Mouse (Mus musculus) heart, adult 2 months (tissue): ENCODE measurements around the gene Btbd2. TPM values are rescaled to one million over a fixed set of nuclear protein-coding genes. Genes with fewer than 3 reads are reported as not detected.

Source experiments
- DNase-seq, 2 experiments: peaks; one replicate each; pipeline ENCODE4 v3.0.0; 2021
- H3K27ac ChIP-seq: fragments of 200-600 bp; 2 replicates; pipeline ENCODE4 v1.8.1; 2022
- H3K27me3 ChIP-seq: fragments of 200-500 bp; 2 replicates; pipeline ENCODE4 v1.6.1; 2012; ENCODE audit warnings: mild to moderate bottlenecking, low read length, inconsistent platforms, mixed read lengths; ENCODE audit not compliant: control insufficient read depth, insufficient read depth
- H3K36me3 ChIP-seq: fragments of 200-500 bp; 2 replicates; pipeline ENCODE4 v1.6.1; 2012; ENCODE audit warnings: low read length, inconsistent platforms; ENCODE audit not compliant: control insufficient read depth, insufficient read depth
- H3K4me1 ChIP-seq: fragments of 200-500 bp; 2 replicates; pipeline ENCODE4 v1.6.1; 2011; ENCODE audit warnings: low read length; ENCODE audit not compliant: control insufficient read depth, insufficient read depth
- H3K4me3 ChIP-seq: fragments of 200-600 bp; 2 replicates; pipeline ENCODE4 v1.8.1; 2022
- H3K79me2 ChIP-seq: fragments of 200-500 bp; replicated peaks from 2 replicates; pipeline ENCODE4 v1.6.1; 2012; ENCODE audit warnings: mild to moderate bottlenecking, inconsistent platforms, low read length, moderate library complexity, mixed read lengths; ENCODE audit not compliant: control insufficient read depth, insufficient read depth
- H3K9ac ChIP-seq: fragments of 200-500 bp; 2 replicates; pipeline ENCODE4 v1.6.1; 2012; ENCODE audit warnings: low read depth, mild to moderate bottlenecking, control low read depth, inconsistent platforms, low read length, mixed read lengths
- CTCF ChIP-seq: fragments of 200-600 bp; IDR thresholded peaks from 2 replicates; pipeline ENCODE4 v1.8.1; 2022; ENCODE audit warnings: antibody characterized with exemption, mild to moderate bottlenecking, moderate library complexity
- EP300 ChIP-seq: fragments of 200-500 bp; IDR thresholded peaks from 2 replicates; pipeline ENCODE4 v1.6.1; 2011; ENCODE audit warnings: low read depth, low read length, control low read depth; ENCODE audit not compliant: insufficient read depth
- POLR2A ChIP-seq: fragments of 200-500 bp; IDR thresholded peaks from 2 replicates; pipeline ENCODE4 v1.6.1; 2011; ENCODE audit warnings: mild to moderate bottlenecking, low read depth, low read length, control low read depth; ENCODE audit not compliant: insufficient read depth
- WGBS: fragments of 180-500 bp; shearing (Covaris S2); methylation state at CpG from one replicate; pipeline ENCODE4 v1.1.7; 2018; 5-methylcytosine and 5-hydroxymethylcytosine counted together
- intact Hi-C: fragments of 180-260 bp; cut with DNase I; formaldehyde crosslinking; loops from one replicate; pipeline ENCODE4 v1.15.1; 2025
- polyA plus RNA-seq: library from polyadenylated mRNA; depleted of rRNA; stranded (reverse); fragments of >200 nt; gene quantifications from 2 replicates; pipeline ENCODE4 v1.2.3, GENCODE M21; 2012
- total RNA-seq, 2 experiments: library from RNA; stranded (reverse); gene quantifications; 2 replicates each; pipeline ENCODE4 v1.2.3; 2021

The Btbd2 gene
- total and polyA plus RNA-seq, 3 experiments = 43.7 to 60.1 (median 44.2) TPM

DNA sequence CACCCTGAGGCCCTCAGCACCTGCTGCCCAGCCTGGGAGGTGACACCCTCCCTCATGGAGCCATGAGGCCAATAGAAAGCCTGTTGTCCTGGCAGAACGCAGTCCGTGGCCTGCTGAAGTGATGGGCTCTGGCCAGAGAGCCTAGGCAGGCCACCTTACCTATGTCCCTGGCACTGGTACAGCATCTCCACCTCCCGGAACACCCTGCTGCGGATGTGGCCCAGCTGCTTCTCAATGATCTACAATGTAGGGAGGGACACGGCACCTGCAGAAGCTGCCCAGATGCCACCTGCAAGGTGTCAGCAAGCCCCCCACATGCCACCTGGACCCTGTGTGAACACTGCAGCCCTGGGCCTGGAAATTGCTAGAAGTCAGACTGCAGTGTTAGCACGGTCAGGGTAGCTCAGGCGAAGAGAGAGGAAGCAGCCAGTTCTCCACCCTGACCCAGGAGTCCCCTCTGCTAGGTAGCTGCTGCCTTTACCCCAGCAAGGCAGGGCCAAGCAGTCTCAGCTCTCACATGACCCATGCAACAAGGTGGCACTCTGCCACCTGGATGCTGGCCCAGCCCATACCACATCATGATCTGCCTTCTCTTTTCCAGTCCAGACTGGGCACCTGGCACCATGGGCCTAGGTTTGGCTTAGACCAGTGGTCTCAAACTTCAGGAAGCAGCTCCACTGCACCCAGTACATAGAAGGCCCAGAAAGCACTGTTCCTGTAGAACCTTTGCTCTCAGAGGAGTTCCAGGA is 13.0 kb upstream of the Btbd2 start:
- Histone ChIP-seq H3K4me3 (no peak overlapping the region), H3K27me3 (no peaks in the 10 kb centered on the region), H3K36me3 (peaks cover 33% of the 10 kb centered on the region), H3K4me1 (peaks cover 49% of the 10 kb centered on the region), H3K27ac (peak overlapping the region; percentile 97), H3K9ac (peak overlapping the region; percentile 36), H3K79me2 (peaks cover 6% of the 10 kb centered on the region)
- intact Hi-C loops = no loop called here
- TF ChIP-seq EP300 = peak; percentile 57; the same call in 1 of the 2 replicates
- no peak for TF ChIP-seq CTCF
- TF ChIP-seq POLR2A = 0 out of 2 replicates have a peak, but pooled peaks have one; percentile 17
- DNase-seq = peak; percentile 79 to 87
- 67% methylated on average over 7 of the region's 7 CpGs for WGBS

DNA sequence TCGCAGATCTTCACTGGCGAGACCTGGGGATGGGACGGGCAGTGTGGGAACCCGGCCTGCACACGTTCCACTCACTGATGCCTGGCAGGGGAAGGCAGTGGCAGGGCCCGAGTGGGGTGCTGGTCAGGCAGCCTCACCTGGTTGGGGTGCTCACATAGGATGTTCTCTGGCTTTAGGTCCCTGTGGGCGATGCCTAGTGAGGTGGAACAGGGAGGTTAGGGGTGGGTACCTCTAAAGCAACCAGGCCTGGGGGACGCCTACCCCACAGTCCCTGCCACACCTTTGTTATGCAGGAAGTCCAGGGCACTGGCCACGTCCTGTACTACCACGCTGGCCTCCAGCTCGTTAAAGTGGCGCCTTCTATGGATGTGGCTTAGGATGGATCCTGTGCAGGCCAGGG is 12.1 kb upstream of the Btbd2 start:
- H3K4me1 ChIP-seq = peaks cover 51% of the 10 kb centered on the region
- DNase-seq = peak in 1 of 2 experiments; percentile 33
- no peaks in the 10 kb centered on the region for H3K27me3 ChIP-seq
- peak overlapping the region; percentile 97 for H3K27ac ChIP-seq
- TF ChIP-seq POLR2A (0 out of 2 replicates have a peak, but pooled peaks have one; percentile 18), CTCF (no peak), EP300 (no peak)
- no peak overlapping the region for H3K9ac ChIP-seq
- intact Hi-C loops = no loop called here
- H3K36me3 ChIP-seq = peaks cover 33% of the 10 kb centered on the region
- no peak overlapping the region for H3K4me3 ChIP-seq
- WGBS = 74% methylated on average over 12 of the region's 12 CpGs
- H3K79me2 ChIP-seq = peaks cover 6% of the 10 kb centered on the region

GRCm38 (mm10) chr10:80668614-80669013 is 11.7 kb upstream of the Btbd2 start:
- H3K27ac ChIP-seq = peak overlapping the region; percentile 97
- H3K36me3 ChIP-seq = peaks cover 33% of the 10 kb centered on the region
- DNase-seq = peak; percentile 61 to 71
- H3K9ac ChIP-seq = no peak overlapping the region
- intact Hi-C loops = no loop called here
- TF ChIP-seq POLR2A = no peak
- no peak for TF ChIP-seq CTCF
- no peak for TF ChIP-seq EP300
- H3K4me3 ChIP-seq = no peak overlapping the region
- H3K79me2 ChIP-seq = peaks cover 5% of the 10 kb centered on the region
- H3K4me1 ChIP-seq = peaks cover 50% of the 10 kb centered on the region
- H3K27me3 ChIP-seq = no peaks in the 10 kb centered on the region
- WGBS = 64% methylated on average over 11 of the region's 11 CpGs

DNA sequence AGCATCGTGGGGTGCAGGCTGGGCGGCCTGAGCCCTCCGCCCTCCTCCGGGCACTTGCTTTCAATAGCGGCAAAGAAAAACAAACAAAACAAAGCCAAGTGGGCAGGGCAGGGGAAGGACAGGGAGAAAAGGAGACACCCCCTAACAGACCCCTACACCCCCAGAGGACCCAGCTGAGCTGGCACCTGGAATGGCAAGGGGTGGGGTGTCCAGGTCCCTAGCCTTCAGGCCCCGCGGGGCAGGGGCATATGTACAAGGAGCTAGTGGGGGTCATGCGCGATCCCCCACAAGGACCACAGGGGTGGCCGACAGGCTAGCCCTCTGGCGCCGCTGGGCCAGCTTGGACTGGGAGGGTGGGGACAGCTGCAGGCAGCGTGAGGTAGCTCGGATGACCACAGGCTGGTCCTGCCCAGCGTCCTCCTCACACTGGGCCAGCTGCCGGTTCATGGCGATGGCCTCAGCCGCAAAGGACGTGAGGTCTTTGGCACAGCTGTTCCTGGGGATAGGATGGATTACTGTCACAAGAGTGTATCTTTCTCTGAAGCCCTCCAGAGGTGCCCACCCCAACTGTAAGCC is 10.1 kb upstream of the Btbd2 start:
- intact Hi-C loops = no loop called here
- Histone ChIP-seq H3K4me3 (no peak overlapping the region), H3K9ac (no peak overlapping the region; the same call in 1 of the 2 replicates), H3K27me3 (no peaks in the 10 kb centered on the region), H3K79me2 (no peaks in the 10 kb centered on the region; the same call in 1 of the 2 replicates), H3K27ac (peak overlapping the region; percentile 99), H3K4me1 (peaks cover 37% of the 10 kb centered on the region), H3K36me3 (peaks cover 24% of the 10 kb centered on the region)
- DNase-seq = no peak
- no peak for TF ChIP-seq EP300
- no peak for TF ChIP-seq CTCF
- TF ChIP-seq POLR2A = no peak
- WGBS = 71% methylated on average over 19 of the region's 19 CpGs

GRCm38 (mm10) chr10:80665981-80666733 is 9.3 kb upstream of the Btbd2 start:
- intact Hi-C loops = no loop called here
- DNase-seq = peak in 1 of 2 experiments; percentile 46
- TF ChIP-seq EP300 (no peak), CTCF (peak; percentile 32)
- Histone ChIP-seq H3K4me1 (peaks cover 32% of the 10 kb centered on the region), H3K79me2 (no peaks in the 10 kb centered on the region), H3K36me3 (peaks cover 17% of the 10 kb centered on the region), H3K27ac (peak overlapping the region; percentile 99), H3K27me3 (no peaks in the 10 kb centered on the region), H3K9ac (peak overlapping the region; percentile 24; the same call in 1 of the 2 replicates), H3K4me3 (no peak overlapping the region)
- WGBS = 42% methylated on average over 10 of the region's 10 CpGs
